Mouse (Mus musculus) liver, postnatal 0 days (tissue): ENCODE results near the gene Rflnb.

Experiments used
- CTCF ChIP-seq: sonication (generic); IDR thresholded peaks from 2 replicates; pipeline ENCODE4 v1.5.1; 2016; ENCODE audit warnings: antibody characterized with exemption, low read depth
- EP300 ChIP-seq: IDR thresholded peaks from 2 replicates; pipeline ENCODE4 v1.6.1; 2016; ENCODE audit warnings: antibody characterized with exemption, low read depth, mild to moderate bottlenecking

GRCm38 (mm10) chr11:76050509-76050908 is 22.9 kb upstream of the Rflnb start:
- TF ChIP-seq CTCF (no peak), EP300 (no peak)
